Comparison of ENCODE assay signal across 19 mouse cellular contexts in the genomic region with DNA sequence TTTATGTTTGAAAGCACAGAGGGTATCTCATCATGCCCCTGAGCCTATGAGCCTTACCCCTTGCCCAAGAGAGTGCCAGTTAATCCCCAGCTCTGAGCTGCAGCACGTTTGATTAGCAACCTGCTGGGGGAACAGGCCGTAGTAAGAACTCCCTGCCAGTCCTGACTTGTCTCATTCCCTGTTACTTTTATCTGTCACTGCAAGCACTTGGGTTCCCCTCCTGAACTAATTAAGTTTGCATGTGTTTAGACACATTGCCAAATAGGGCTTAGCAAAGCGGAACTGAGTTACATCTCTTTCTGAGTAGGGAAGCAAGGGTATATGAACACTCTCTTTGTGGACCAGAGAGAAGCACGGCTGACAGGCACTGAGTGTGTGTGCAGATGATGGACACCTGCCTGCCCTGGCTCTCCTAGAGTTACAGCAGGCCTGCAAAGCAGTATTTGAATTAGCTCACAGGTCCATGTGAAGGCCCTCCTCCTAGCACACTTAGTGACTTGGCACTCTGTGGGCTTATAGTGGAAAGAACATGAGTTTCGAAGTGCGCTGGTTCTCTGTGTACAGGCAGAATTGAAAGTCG. TPM values are rescaled to one million over a fixed set of nuclear protein-coding genes. Genes with fewer than 3 reads are reported as not detected.
DNase-seq lines count a peak whose midpoint lies in the region; ATAC-seq lines count a peak whose summit lies in the region.
"Had no signal": no experiment of that assay in that cellular context is flagged by ENCODE, and none has a peak within 500 bp of the region (broad histone marks: within the 10 kb centered on the region; RNA-seq: fewer than 3 reads in every experiment).

No protein-coding gene starts in this region.

- no peak overlapping the region for H3K4me2 ChIP-seq in midbrain, embryonic 14.5 days (ENCODE audit: low read length)
- no peak overlapping the region for H3K4me2 ChIP-seq in midbrain, embryonic 11.5 days
- no peak overlapping the region for H3K4me2 ChIP-seq in limb, embryonic 15.5 days
- H3K4me2 ChIP-seq: heart, embryonic 15.5 days had no signal

- no peak overlapping the region for H3K4me3 ChIP-seq in midbrain, embryonic 14.5 days (replicated peaks; ENCODE audit: low read depth, low read length)
- H3K4me3 ChIP-seq in midbrain, embryonic 11.5 days (ENCODE audit: low read depth, low read length) = no peak overlapping the region
- H3K4me3 ChIP-seq in limb, embryonic 15.5 days = no peak overlapping the region
- H3K4me3 ChIP-seq: heart, embryonic 15.5 days had no signal

- H3K9me3 ChIP-seq in midbrain, embryonic 14.5 days (ENCODE audit: control insufficient read depth, low read length) = no peaks in the 10 kb centered on the region
- no peaks in the 10 kb centered on the region for H3K9me3 ChIP-seq in midbrain, embryonic 11.5 days (ENCODE audit: control insufficient read depth, low read length)
- no peaks in the 10 kb centered on the region for H3K9me3 ChIP-seq in limb, embryonic 15.5 days
- H3K9me3 ChIP-seq: heart, embryonic 15.5 days had no signal

- peaks cover 22% of the 10 kb centered on the region for H3K36me3 ChIP-seq in midbrain, embryonic 14.5 days (ENCODE audit: control insufficient read depth, insufficient read depth, low read length)
- no peaks in the 10 kb centered on the region for H3K36me3 ChIP-seq in midbrain, embryonic 11.5 days (ENCODE audit: control insufficient read depth, insufficient read depth, low read length)
- H3K36me3 ChIP-seq in limb, embryonic 15.5 days = peaks cover 55% of the 10 kb centered on the region

- ATAC-seq in midbrain, embryonic 14.5 days (ENCODE audit: low FRiP score, low TSS enrichment) = no peak
- no peak for ATAC-seq in midbrain, embryonic 11.5 days (ENCODE audit: low FRiP score)
- ATAC-seq in limb, embryonic 15.5 days (ENCODE audit: insufficient number of reproducible peaks, low FRiP score, low TSS enrichment, low read depth) = no peak
- ATAC-seq: activated CD4-positive, CD25-positive, alpha-beta regulatory T cell, adult 4 months had no signal

- H3K9ac ChIP-seq in midbrain, embryonic 14.5 days (replicated peaks; ENCODE audit: low read length) = no peak overlapping the region
- H3K9ac ChIP-seq in midbrain, embryonic 11.5 days (ENCODE audit: low read length) = no peak overlapping the region
- H3K9ac ChIP-seq in limb, embryonic 15.5 days = no peak overlapping the region
- H3K9ac ChIP-seq: heart, embryonic 15.5 days had no signal

- H3K4me1 ChIP-seq in midbrain, embryonic 14.5 days (ENCODE audit: control insufficient read depth, insufficient read depth, low read length) = peaks cover 20% of the 10 kb centered on the region
- H3K4me1 ChIP-seq in midbrain, embryonic 11.5 days (ENCODE audit: control insufficient read depth, insufficient read depth, low read length) = peaks cover 7% of the 10 kb centered on the region
- peaks cover 28% of the 10 kb centered on the region for H3K4me1 ChIP-seq in limb, embryonic 15.5 days
- H3K4me1 ChIP-seq: heart, embryonic 15.5 days had no signal

- 50% methylated on average over 7 of the region's 7 CpGs for WGBS in midbrain, embryonic 14.5 days
- WGBS in midbrain, embryonic 11.5 days = 57% methylated on average over 7 of the region's 7 CpGs
- 52% methylated on average over 7 of the region's 7 CpGs for WGBS in limb, embryonic 15.5 days

- no peak overlapping the region for H3K27ac ChIP-seq in midbrain, embryonic 14.5 days (replicated peaks; ENCODE audit: low read depth, low read length)
- H3K27ac ChIP-seq in midbrain, embryonic 11.5 days (ENCODE audit: low read depth, low read length) = no peak overlapping the region
- 0 out of 2 replicates have a peak overlapping the region, but pooled peaks have one; percentile 7 for H3K27ac ChIP-seq in limb, embryonic 15.5 days
- H3K27ac ChIP-seq: heart, embryonic 15.5 days had no signal

- H3K27me3 ChIP-seq in midbrain, embryonic 14.5 days (ENCODE audit: control insufficient read depth, insufficient read depth, low read length) = no peaks in the 10 kb centered on the region
- H3K27me3 ChIP-seq in midbrain, embryonic 11.5 days (ENCODE audit: control insufficient read depth, insufficient read depth, low read length) = no peaks in the 10 kb centered on the region
- H3K27me3 ChIP-seq in limb, embryonic 15.5 days = no peaks in the 10 kb centered on the region
- H3K27me3 ChIP-seq: heart, embryonic 15.5 days had no signal

- peak; percentile 59 for DNase-seq in gastrocnemius, adult 18-20 months (ENCODE audit: low spot score)
- DNase-seq in gastrocnemius, postnatal 36 days = no peak
- DNase-seq in midbrain, embryonic 14.5 days = peak; percentile 47
- DNase-seq in midbrain, embryonic 11.5 days (ENCODE audit: low spot score, missing footprints) = no peak
- DNase-seq in heart, adult 9 months (ENCODE audit: low spot score in 2 of 2) = no peak
- no peak for DNase-seq in testis, postnatal 14 days (ENCODE audit: low spot score)
- DNase-seq: adrenal gland, postnatal 25 days; cerebellum, adult 9-10 months; heart, adult 11 months; kidney, adult 18-20 months; kidney, postnatal 14 days; layer of hippocampus, adult 9-11 months; liver; lung, adult 18-20 months; right cerebral cortex, adult 18-20 months; thymus, adult 2 months had no signal

- intact Hi-C loops in gastrocnemius, postnatal 36 days (cut with DNase I) = no loop called here

RNA-seq across cellular contexts. Expression of gene Eri3, which starts 49.9 kb away (rescaled TPM):
- 100 to 1,000 TPM in 1 of 2 experiments, 10 to 100 TPM in 1; 92.1 to 105 TPM for total RNA-seq in gastrocnemius, adult 18-20 months (2021)
- total RNA-seq in gastrocnemius, postnatal 36 days (2021) = 10 to 100 TPM; 78.4 to 92.3 TPM
- polyA plus RNA-seq in midbrain, embryonic 14.5 days (2014; fragmentation: Nextera tagmentation; extraction: Ambion mirVana) = 267 and 284 TPM in 2 replicates
- 121 and 132 TPM in 2 replicates for polyA plus RNA-seq in midbrain, embryonic 11.5 days (2014; fragmentation: Nextera tagmentation; extraction: Ambion mirVana)
- polyA plus RNA-seq in limb, embryonic 15.5 days (2015; fragmentation: Nextera tagmentation; extraction: Ambion mirVana) = 144 and 158 TPM in 2 replicates

Comparison
In these comparisons a context has a peak if more than half of its experiments do, and no peak if none do; other contexts are left out.
1. DNase-seq: peak in gastrocnemius, adult 18-20 months (single experiment) and midbrain, embryonic 14.5 days (single experiment); none in gastrocnemius, postnatal 36 days (0 of 2), midbrain, embryonic 11.5 days (single experiment), heart, adult 9 months (0 of 2) and testis, postnatal 14 days (single experiment).